ENCODE assay signal across 8 mouse cellular contexts in genomic region chr3:113656940-113657339, GRCm38 (mm10). TPM values are rescaled to one million over a fixed set of nuclear protein-coding genes. Genes with fewer than 3 reads are reported as not detected.
DNase-seq lines count a peak whose midpoint lies in the region; ATAC-seq lines count a peak whose summit lies in the region.

No protein-coding gene starts in this region.

- H3K27me3 ChIP-seq in kidney, embryonic 14.5 days (ENCODE audit: control insufficient read depth, insufficient read depth, low read length): no peaks in the 10 kb centered on the region
- H3K27me3 ChIP-seq in embryonic facial prominence, embryonic 11.5 days (ENCODE audit: control insufficient read depth, insufficient read depth, low read length): no peaks in the 10 kb centered on the region
- no peaks in the 10 kb centered on the region for H3K27me3 ChIP-seq in midbrain, embryonic 13.5 days

- no peak overlapping the region for H3K4me3 ChIP-seq in kidney, embryonic 14.5 days (ENCODE audit: low read length)
- no peak overlapping the region for H3K4me3 ChIP-seq in embryonic facial prominence, embryonic 11.5 days (ENCODE audit: low read depth, low read length)
- H3K4me3 ChIP-seq in midbrain, embryonic 13.5 days (replicated peaks): no peak overlapping the region

- H3K27ac ChIP-seq in kidney, embryonic 14.5 days (ENCODE audit: low read depth, low read length): no peak overlapping the region
- no peak overlapping the region for H3K27ac ChIP-seq in embryonic facial prominence, embryonic 11.5 days (replicated peaks; ENCODE audit: low read depth, low read length)
- no peak overlapping the region for H3K27ac ChIP-seq in midbrain, embryonic 13.5 days

- H3K9ac ChIP-seq in kidney, embryonic 14.5 days (ENCODE audit: low read depth, low read length): no peak overlapping the region
- no peak overlapping the region for H3K9ac ChIP-seq in embryonic facial prominence, embryonic 11.5 days (replicated peaks; ENCODE audit: low read length)
- H3K9ac ChIP-seq in midbrain, embryonic 13.5 days (replicated peaks): no peak overlapping the region

- H3K36me3 ChIP-seq in kidney, embryonic 14.5 days (ENCODE audit: control insufficient read depth, insufficient read depth, low read length): no peaks in the 10 kb centered on the region
- no peaks in the 10 kb centered on the region for H3K36me3 ChIP-seq in embryonic facial prominence, embryonic 11.5 days (replicated peaks; ENCODE audit: control insufficient read depth, insufficient read depth, low read depth, low read length)
- no peaks in the 10 kb centered on the region for H3K36me3 ChIP-seq in midbrain, embryonic 13.5 days

- 57% methylated on average over 2 of the region's 2 CpGs for WGBS in kidney, embryonic 14.5 days
- WGBS in embryonic facial prominence, embryonic 11.5 days: 61% methylated on average over 2 of the region's 2 CpGs
- WGBS in midbrain, embryonic 13.5 days: 72% methylated on average over 2 of the region's 2 CpGs

- no peaks in the 10 kb centered on the region for H3K9me3 ChIP-seq in kidney, embryonic 14.5 days (ENCODE audit: control insufficient read depth, low read length)
- H3K9me3 ChIP-seq in embryonic facial prominence, embryonic 11.5 days (replicated peaks; ENCODE audit: control insufficient read depth, low read length): no peaks in the 10 kb centered on the region
- H3K9me3 ChIP-seq in midbrain, embryonic 13.5 days: no peaks in the 10 kb centered on the region

- no peaks in the 10 kb centered on the region for H3K4me1 ChIP-seq in kidney, embryonic 14.5 days (ENCODE audit: control insufficient read depth, insufficient read depth, low read length)
- H3K4me1 ChIP-seq in embryonic facial prominence, embryonic 11.5 days (ENCODE audit: control insufficient read depth, insufficient read depth, low read length): no peaks in the 10 kb centered on the region
- no peaks in the 10 kb centered on the region for H3K4me1 ChIP-seq in midbrain, embryonic 13.5 days (replicated peaks)

- DNase-seq in kidney, adult 11 months: no peak
- DNase-seq in Muller cell, postnatal 12 days (ENCODE audit: inconsistent ontology term): peak; percentile 17
- peak; percentile 52 for DNase-seq in embryonic facial prominence, embryonic 11.5 days (ENCODE audit: low spot score)
- peak; percentile 15 for DNase-seq in kidney, postnatal 10 days
- DNase-seq in left cerebral cortex, adult 9 months (ENCODE audit: low spot score in 2 of 2): no peak
- DNase-seq in right cerebral cortex, adult 2 months (ENCODE audit: low spot score in 2 of 2): no peak

- peak; percentile 82; the same call in 1 of the 2 replicates for ATAC-seq in kidney, embryonic 14.5 days (ENCODE audit: low FRiP score, low TSS enrichment)
- ATAC-seq in embryonic facial prominence, embryonic 11.5 days (replicated peaks; ENCODE audit: insufficient number of reproducible peaks, low FRiP score, low TSS enrichment, low read depth): peak; percentile 94
- peak; percentile 90 for ATAC-seq in midbrain, embryonic 13.5 days

- no peak overlapping the region for H3K4me2 ChIP-seq in kidney, embryonic 14.5 days (replicated peaks; ENCODE audit: low read depth, low read length)
- H3K4me2 ChIP-seq in embryonic facial prominence, embryonic 11.5 days (ENCODE audit: low read depth, low read length): no peak overlapping the region
- no peak overlapping the region for H3K4me2 ChIP-seq in midbrain, embryonic 13.5 days (replicated peaks)

RNA-seq across cellular contexts. Expression of gene Rnpc3, which starts 27.0 kb away (rescaled TPM):
- 39.9 and 41.7 TPM in 2 replicates for polyA plus RNA-seq in kidney, embryonic 14.5 days (2014; fragmentation: Nextera tagmentation; extraction: Ambion mirVana)
- 48.0 and 55.1 TPM in 2 replicates for polyA plus RNA-seq in embryonic facial prominence, embryonic 11.5 days (2014; fragmentation: Nextera tagmentation; extraction: Ambion mirVana)
- 57.4 and 63.3 TPM in 2 replicates for polyA plus RNA-seq in midbrain, embryonic 13.5 days (2015; fragmentation: Nextera tagmentation; extraction: Ambion mirVana)

RNA-seq across cellular contexts. Expression of gene Amy1, which starts 50.4 kb away (rescaled TPM):
- 0.39 and 0.96 TPM in 2 replicates for polyA plus RNA-seq in kidney, embryonic 14.5 days (2014; fragmentation: Nextera tagmentation; extraction: Ambion mirVana)
- polyA plus RNA-seq in embryonic facial prominence, embryonic 11.5 days (2014; fragmentation: Nextera tagmentation; extraction: Ambion mirVana): 2.4 and 2.9 TPM in 2 replicates
- polyA plus RNA-seq in midbrain, embryonic 13.5 days (2015; fragmentation: Nextera tagmentation; extraction: Ambion mirVana): 12.0 and 14.8 TPM in 2 replicates

Comparison
In these comparisons a context has a peak if more than half of its experiments do, and no peak if none do; other contexts are left out.
1. DNase-seq: peak in Muller cell, postnatal 12 days (single experiment), embryonic facial prominence, embryonic 11.5 days (single experiment) and kidney, postnatal 10 days (single experiment); none in kidney, adult 11 months (single experiment), left cerebral cortex, adult 9 months (0 of 2) and right cerebral cortex, adult 2 months (0 of 2).
2. Peak in every context shown above with its lines, with median percentiles within 50 percentile points of each other: ATAC-seq.